Mouse (Mus musculus): ENCODE measurements around the gene Setd4.

GRCm38 (mm10) chr16:93603439-93604212 lies at the start of gene Setd4:
- TF ChIP-seq CTCF (conservative IDR thresholded peaks at IDR 0.05; ENCODE audit: low read length) (no peak), POU5F1 (IDR thresholded peaks at IDR 0.05; ENCODE audit: borderline replicate concordance, low read length) (no peak), NANOG (IDR thresholded peaks at IDR 0.05; ENCODE audit: borderline replicate concordance, low read length) (no peak)
